Mouse (Mus musculus) adrenal gland, adult 10 weeks (tissue): ENCODE results near the gene Cntnap5a. TPM values are rescaled to one million over a fixed set of nuclear protein-coding genes. Genes with fewer than 3 reads are reported as not detected.

Experiments
- polyA plus RNA-seq: library from polyadenylated mRNA; stranded (reverse); fragments of 350-450 nt; fragmentation: Illumina TruSeq; extraction: RNeasy Lipid Tissue Mini Kit (QIAGEN cat#74804); gene quantifications from one replicate; pipeline ENCODE4 v1.2.3, GENCODE M21; 2014; ENCODE audit warnings: low read depth, low replicate concordance

The Cntnap5a gene
- polyA plus RNA-seq, result 20.5 TPM

DNA sequence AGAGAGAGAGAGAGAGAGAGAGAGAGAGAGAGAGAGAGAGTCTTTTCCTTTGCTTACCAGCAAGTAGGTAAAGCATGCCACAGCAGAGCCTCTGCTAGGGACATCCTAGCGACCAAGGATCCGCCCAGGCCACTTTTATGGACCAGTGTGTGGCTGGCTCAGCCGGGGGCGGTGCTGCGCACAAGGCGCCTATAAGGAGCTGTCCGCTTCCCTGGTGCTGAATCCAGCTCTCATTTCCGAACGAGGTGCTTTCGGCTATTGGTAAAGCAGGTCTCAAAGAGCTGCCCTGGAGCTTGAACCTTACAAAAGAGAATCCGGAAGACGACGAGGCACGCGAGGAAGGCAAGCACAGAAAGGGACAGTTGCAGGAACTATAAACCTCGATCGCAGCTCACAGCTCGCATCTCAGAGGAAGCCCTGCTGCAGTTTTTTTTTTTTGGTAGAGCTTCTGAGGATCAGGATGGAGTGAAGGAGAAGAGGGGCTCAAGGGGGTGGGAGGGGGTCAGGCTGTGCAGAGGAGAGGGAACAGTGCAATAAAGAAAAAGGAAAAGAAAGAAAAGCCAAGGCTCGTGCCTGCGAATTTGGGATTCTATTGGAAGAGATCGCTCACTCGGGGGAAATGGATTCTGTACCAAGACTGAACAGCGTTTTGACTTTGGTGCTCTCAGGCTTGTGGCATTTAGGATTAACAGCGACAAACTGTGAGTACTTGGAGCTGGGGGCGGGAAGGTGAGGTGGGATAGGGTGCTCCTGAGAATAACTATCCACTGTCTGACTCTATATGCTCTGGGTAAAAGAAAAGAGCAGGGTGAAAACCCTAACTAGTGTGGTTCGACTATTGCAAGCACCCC, at the start of gene Cntnap5a:
Gene Cntnap5a (plus strand): TSS at position 239 of the 851 bp plus-strand sequence.

